Mouse (Mus musculus) forebrain, embryonic 11.5 days (tissue): ENCODE measurements around the gene Hddc3. TPM values are rescaled to one million over a fixed set of nuclear protein-coding genes. Genes with fewer than 3 reads are reported as not detected.
A peak's percentile ranks its signal among the peaks of the same experiment; 100 is the strongest.

Source experiments
- ATAC-seq: fragments of 200-750 bp; cut with Nextera tagmentation; replicated peaks from 2 replicates; pipeline ENCODE4 v1.8.0; 2017; ENCODE audit warnings: moderate TSS enrichment; ENCODE audit not compliant: low FRiP score
- DNase-seq: peaks from one replicate; pipeline ENCODE4 v3.0.0-alpha.2; 2017; ENCODE audit warnings: low spot score
- H3K27ac ChIP-seq: fragments of 300-500 bp; sonication (generic); 2 replicates; pipeline ENCODE4 v1.5.1; 2014; ENCODE audit warnings: low read depth, low read length
- H3K27me3 ChIP-seq: fragments of 300-500 bp; sonication (generic); 2 replicates; pipeline ENCODE4 v1.6.1; 2014; ENCODE audit warnings: mild to moderate bottlenecking, low read length, mixed read lengths; ENCODE audit not compliant: control insufficient read depth, insufficient read depth
- H3K36me3 ChIP-seq: fragments of 300-500 bp; sonication (generic); 2 replicates; pipeline ENCODE4 v1.6.1; 2014; ENCODE audit warnings: mild to moderate bottlenecking, low read length, moderate library complexity, mixed read lengths; ENCODE audit not compliant: control insufficient read depth, insufficient read depth
- H3K4me1 ChIP-seq: fragments of 300-500 bp; sonication (generic); replicated peaks from 2 replicates; pipeline ENCODE4 v1.6.1; 2014; ENCODE audit warnings: low read length, mixed read lengths; ENCODE audit not compliant: control insufficient read depth, insufficient read depth
- H3K4me2 ChIP-seq: fragments of 300-500 bp; sonication (generic); 2 replicates; pipeline ENCODE4 v1.6.1; 2014; ENCODE audit warnings: low read depth, mild to moderate bottlenecking, low read length, moderate library complexity, mixed read lengths; ENCODE audit not compliant: severe bottlenecking
- H3K4me3 ChIP-seq: fragments of 300-500 bp; sonication (generic); 2 replicates; pipeline ENCODE4 v1.5.1; 2014; ENCODE audit warnings: low read depth, low read length
- H3K9ac ChIP-seq: fragments of 300-500 bp; sonication (generic); 2 replicates; pipeline ENCODE4 v1.6.1; 2014; ENCODE audit warnings: low read length
- H3K9me3 ChIP-seq: fragments of 300-500 bp; sonication (generic); 2 replicates; pipeline ENCODE4 v1.6.1; 2016; ENCODE audit warnings: low read length, mixed read lengths; ENCODE audit not compliant: control insufficient read depth
- WGBS: fragments of 180-500 bp; shearing (Covaris S2); extraction: QIAGEN DNeasy Blood & Tissue Kit; methylation state at CpG from one replicate; pipeline ENCODE4 v1.1.7; 2014; 5-methylcytosine and 5-hydroxymethylcytosine counted together
- polyA plus RNA-seq: library from polyadenylated mRNA; unstranded; fragments of >200 nt; fragmentation: Nextera tagmentation; extraction: Ambion mirVana; gene quantifications from 2 replicates; pipeline ENCODE4 v1.2.1, GENCODE M21; 2014

Gene Hddc3
- polyA plus RNA-seq, 1 experiment from 2014 or later, result 23.8 TPM

DNA sequence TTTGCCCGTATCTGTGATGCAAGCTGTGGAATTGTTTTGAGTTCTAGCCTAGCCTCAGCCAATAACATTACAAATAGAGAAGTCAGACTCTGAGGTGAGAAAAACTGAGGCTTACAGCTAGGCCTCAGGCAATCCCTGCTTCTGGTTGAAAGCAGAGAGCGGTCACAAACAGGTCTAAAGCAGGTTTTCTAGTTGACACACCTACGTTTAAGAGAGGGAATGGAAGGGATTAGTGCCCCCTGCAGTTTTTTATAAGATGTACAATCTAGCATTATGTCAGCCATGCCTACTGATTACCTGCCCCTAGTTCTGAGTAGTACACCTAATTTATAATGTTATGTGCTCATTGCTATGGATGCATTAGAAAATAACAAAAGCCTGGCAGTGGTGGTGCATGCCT, 35.1 kb upstream of the Hddc3 start:
- WGBS, result 83% methylated on average over 3 of the region's 3 CpGs
- Histone ChIP-seq H3K4me1 (no peaks in the 10 kb centered on the region), H3K27ac (no peak overlapping the region), H3K9me3 (no peaks in the 10 kb centered on the region), H3K4me3 (no peak overlapping the region), H3K36me3 (peaks cover 24% of the 10 kb centered on the region), H3K4me2 (no peak overlapping the region), H3K27me3 (no peaks in the 10 kb centered on the region), H3K9ac (no peak overlapping the region)
- ATAC-seq (no peak), DNase-seq (no peak)

DNA sequence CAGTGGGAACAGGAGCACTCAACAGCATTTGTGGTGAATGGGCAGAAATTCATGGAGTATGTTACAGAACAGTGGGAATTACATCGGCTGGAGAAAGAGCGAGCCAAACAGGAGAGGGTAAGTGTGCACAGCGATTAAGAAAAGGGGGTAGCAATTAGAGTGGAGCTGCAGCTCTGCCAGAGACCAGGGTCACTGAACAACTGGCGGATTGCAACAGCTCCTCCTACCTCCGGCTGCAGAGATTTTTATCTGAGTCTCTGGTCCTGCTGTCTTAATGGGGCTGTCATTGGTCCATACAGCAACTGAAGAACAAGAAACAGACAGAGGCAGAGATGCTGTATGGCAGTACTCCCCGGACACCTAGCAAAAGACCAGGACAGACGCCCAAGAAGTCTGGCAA, 32.1 kb upstream of the Hddc3 start:
- Histone ChIP-seq H3K4me2 (no peak overlapping the region), H3K27ac (no peak overlapping the region), H3K36me3 (peaks cover 36% of the 10 kb centered on the region), H3K4me1 (no peaks in the 10 kb centered on the region), H3K9ac (no peak overlapping the region), H3K4me3 (no peak overlapping the region), H3K27me3 (no peaks in the 10 kb centered on the region), H3K9me3 (no peaks in the 10 kb centered on the region)
- DNase-seq (no peak), ATAC-seq (no peak)
- 85% methylated on average over 7 of the region's 7 CpGs for WGBS

DNA sequence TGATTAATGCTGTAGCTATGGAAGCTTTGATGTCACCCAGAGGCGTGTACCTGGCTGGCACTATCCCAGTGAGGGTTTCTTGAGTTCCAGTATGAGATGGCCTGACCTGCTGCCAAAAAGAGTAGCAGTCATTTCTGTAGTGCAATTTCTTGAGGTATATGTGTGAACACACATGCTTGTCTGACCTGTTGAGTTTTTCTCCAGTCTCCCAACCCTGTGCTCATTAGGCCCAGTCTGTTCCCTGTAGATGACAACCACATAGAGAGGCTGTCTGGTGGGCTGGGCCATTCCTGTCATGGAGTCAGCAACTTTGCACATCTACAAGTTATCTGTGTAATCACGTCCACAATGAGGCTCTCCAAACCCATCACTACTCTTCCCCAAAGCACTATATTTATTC, 27.2 kb upstream of the Hddc3 start:
- peaks cover 21% of the 10 kb centered on the region for H3K36me3 ChIP-seq
- ATAC-seq, result no peak
- 91% methylated on average over 2 of the region's 2 CpGs for WGBS

DNA sequence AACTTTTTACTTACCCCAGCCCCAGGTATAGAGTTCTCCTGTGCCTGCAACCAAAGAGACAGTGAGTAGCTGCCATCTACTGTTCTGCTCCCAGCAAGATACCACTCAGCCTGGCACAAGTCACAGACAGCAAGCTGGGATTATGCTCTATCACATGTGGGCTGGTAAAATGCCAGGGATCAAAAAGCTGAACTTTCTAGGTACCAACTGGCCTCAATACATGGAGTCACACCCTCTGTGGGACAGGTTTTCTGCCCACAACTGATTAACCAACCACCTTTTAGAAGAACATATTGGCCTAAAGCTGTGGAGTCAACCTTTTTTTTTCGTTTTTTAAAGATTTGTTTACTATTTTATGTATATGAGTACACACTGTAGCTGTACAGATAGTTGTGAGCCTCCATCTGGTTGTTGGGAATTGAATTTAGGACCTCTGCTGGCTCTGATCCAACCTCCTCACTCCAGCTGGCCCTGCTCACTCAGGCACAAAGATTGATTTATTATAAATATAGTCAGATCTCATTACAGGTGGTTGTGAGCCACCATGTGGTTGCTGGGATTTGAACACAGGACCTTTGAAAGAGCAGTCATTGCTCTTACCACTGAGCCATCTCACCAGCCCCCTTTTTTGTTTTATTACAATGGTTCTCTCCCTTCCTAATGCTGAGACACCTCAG, 25.3 kb upstream of the Hddc3 start:
- DNase-seq (no peak), ATAC-seq (no peak)
- Histone ChIP-seq H3K4me2 (no peak overlapping the region), H3K27me3 (no peaks in the 10 kb centered on the region), H3K4me1 (no peaks in the 10 kb centered on the region), H3K36me3 (peaks cover 15% of the 10 kb centered on the region), H3K9ac (no peak overlapping the region), H3K27ac (no peak overlapping the region), H3K4me3 (no peak overlapping the region), H3K9me3 (no peaks in the 10 kb centered on the region)
- 72% methylated on average over 1 of the region's 1 CpGs for WGBS

More for the DNA sequence above, 27.2 kb upstream of the Hddc3 start:
- Histone ChIP-seq H3K9ac (no peak overlapping the region), H3K27me3 (no peaks in the 10 kb centered on the region), H3K27ac (no peak overlapping the region), H3K4me1 (no peaks in the 10 kb centered on the region), H3K4me2 (no peak overlapping the region), H3K4me3 (no peak overlapping the region), H3K9me3 (no peaks in the 10 kb centered on the region)
- DNase-seq, result no peak

DNA sequence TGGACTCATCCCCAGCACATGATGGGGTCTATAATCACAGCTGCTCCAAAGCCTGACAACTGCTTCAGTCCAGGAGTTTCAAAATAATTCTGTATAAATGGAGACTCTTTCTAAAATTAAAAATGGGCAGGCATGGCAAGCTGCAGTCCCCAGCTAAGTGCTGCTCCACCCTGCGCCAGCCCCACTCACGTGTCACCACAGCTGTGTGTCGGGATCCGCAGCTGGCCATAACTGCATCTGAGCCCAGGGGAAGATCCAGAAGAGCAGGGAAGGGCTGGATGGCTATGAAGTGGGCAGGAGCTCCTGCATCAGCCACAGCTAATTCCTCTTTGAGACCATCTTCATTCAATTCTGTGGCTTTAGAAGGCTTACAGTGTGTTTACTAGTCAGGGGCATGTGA, 24.2 kb upstream of the Hddc3 start:
- H3K36me3 ChIP-seq, result peaks cover 15% of the 10 kb centered on the region
- no peaks in the 10 kb centered on the region for H3K27me3 ChIP-seq
- H3K9ac ChIP-seq, result no peak overlapping the region
- H3K4me2 ChIP-seq, result no peak overlapping the region
- DNase-seq (no peak), ATAC-seq (no peak)
- no peak overlapping the region for H3K27ac ChIP-seq
- no peaks in the 10 kb centered on the region for H3K9me3 ChIP-seq
- 0 out of 2 replicates have a peak, but pooled peaks cover 4% of the 10 kb centered on the region for H3K4me1 ChIP-seq
- 95% methylated on average over 4 of the region's 4 CpGs for whole genome bisulfite sequencing
- no peak overlapping the region for H3K4me3 ChIP-seq

DNA sequence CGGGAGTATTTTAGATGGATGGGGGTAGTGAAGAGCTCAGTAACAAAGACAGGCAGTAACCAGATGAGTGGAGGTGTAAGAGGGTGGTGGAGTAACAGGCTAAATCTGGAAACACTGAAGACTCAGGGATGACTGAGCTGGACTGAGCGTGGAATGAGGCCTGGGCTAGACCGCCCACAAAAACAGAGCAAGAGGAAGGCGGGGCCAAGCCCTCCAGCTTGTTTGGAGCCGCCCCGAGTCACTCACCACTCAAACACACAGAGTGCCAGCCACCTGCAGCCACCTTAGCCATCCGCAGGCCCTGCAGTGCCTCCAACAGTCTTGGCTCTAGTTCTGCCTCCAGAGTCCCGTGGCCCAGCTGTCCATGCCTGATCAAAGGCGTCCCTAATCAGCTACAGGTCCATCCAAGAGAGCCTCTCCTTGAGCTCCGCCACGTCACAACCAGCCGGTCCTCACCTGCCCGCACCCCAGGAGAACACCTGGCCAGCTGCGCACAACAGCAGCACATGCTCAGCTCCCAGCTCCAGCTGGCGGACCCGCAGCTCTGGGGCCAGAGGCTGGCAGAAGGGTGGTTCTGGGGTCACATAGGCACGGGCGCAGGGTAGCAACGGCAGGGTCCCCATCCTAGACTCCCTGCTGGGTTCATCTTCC, 22.9 kb upstream of the Hddc3 start:
- no peak overlapping the region for H3K27ac ChIP-seq
- no peaks in the 10 kb centered on the region for H3K27me3 ChIP-seq
- DNase-seq (no peak), ATAC-seq (no peak)
- H3K9me3 ChIP-seq, result no peaks in the 10 kb centered on the region
- no peak overlapping the region for H3K4me2 ChIP-seq
- peaks cover 2% of the 10 kb centered on the region; the same call in 1 of the 2 replicates for H3K36me3 ChIP-seq
- no peak overlapping the region for H3K9ac ChIP-seq
- WGBS, result 82% methylated on average over 19 of the region's 19 CpGs
- H3K4me1 ChIP-seq, result 0 out of 2 replicates have a peak, but pooled peaks cover 4% of the 10 kb centered on the region
- H3K4me3 ChIP-seq, result no peak overlapping the region

DNA sequence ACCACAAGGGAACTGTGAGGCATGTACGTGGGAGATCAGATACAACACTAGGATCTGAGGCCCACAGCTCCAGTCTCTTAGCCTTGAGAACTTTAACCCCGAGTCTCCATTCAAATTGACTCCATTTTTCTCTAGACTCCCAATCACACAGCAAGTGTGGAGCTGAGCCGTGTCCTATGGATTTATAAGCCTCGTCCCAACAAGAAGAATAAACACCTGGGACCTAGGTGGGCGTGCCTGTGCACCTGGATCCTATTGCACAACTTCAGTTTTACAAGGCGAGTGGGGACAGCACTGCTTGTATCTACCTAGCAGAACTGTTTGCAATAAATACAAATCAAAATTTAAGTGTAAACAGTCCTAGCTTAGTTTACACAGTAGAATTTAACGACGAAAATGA, 19.6 kb upstream of the Hddc3 start:
- Histone ChIP-seq H3K4me3 (peak overlapping the region; percentile 53), H3K27me3 (no peaks in the 10 kb centered on the region), H3K36me3 (peaks cover 9% of the 10 kb centered on the region; the same call in 1 of the 2 replicates), H3K9ac (peak overlapping the region; percentile 74), H3K4me2 (peak overlapping the region; percentile 76), H3K9me3 (no peaks in the 10 kb centered on the region), H3K27ac (no peak overlapping the region), H3K4me1 (0 out of 2 replicates have a peak, but pooled peaks cover 5% of the 10 kb centered on the region)
- no peak for DNase-seq
- 20% methylated on average over 8 of the region's 8 CpGs for WGBS
- no peak for ATAC-seq

DNA sequence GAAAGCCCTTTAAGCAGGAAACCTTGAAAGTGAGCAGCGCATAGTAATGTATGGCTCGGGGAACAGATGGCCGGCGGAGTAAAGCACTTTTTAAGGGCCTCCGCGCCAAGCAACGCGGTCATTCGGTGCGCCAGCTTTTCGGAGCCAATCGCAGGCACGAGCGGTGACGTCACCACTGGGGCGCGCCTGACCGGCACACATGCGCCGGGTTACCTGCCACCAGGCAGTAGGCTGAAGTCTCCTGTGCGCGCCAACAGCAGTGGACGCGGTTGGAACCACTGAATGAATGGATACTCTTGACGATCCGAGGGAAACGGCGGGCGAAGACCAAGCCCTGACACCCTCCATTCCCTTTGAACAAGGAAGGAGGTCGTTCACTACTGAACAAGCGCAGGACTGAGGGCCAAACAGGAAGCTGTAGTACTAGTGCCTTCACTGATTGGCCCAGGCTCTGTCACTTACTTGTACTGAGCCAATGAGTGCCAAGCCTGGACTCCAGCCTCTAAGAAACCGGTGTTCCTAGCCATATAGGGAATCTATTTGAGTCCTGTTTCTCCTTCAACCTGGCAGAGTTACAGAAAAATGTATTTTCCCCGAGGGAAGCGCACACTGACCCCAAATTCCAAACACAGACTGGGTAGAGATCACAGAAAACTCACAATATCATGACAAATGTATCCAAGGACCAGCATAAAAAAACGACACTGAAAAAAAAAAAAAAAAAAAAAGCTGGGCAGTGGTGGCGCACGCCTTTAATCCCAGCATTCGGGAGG, 18.7 kb upstream of the Hddc3 start, which contains the start of gene Rccd1:
Gene Rccd1 (minus strand): TSS at position 412 of the 773 bp plus-strand sequence.
- 2% methylated on average over 38 of the region's 38 CpGs for WGBS
- peak; percentile 96 for DNase-seq
- Histone ChIP-seq H3K9me3 (no peaks in the 10 kb centered on the region), H3K27ac (peak within 1 kb of the TSS; percentile 66; the same call in 1 of the 2 replicates), H3K4me2 (peak within 1 kb of the TSS; percentile 76), H3K9ac (peak within 1 kb of the TSS; percentile 74), H3K4me3 (peak within 1 kb of the TSS; percentile 53), H3K4me1 (0 out of 2 replicates have a peak, but pooled peaks cover 5% of the 10 kb centered on the region), H3K27me3 (no peaks in the 10 kb centered on the region), H3K36me3 (peaks cover 9% of the 10 kb centered on the region; the same call in 1 of the 2 replicates)
- ATAC-seq, result peak; percentile 99
